Mouse (Mus musculus): ENCODE data around the gene Scand1.

Gene Scand1

DNA sequence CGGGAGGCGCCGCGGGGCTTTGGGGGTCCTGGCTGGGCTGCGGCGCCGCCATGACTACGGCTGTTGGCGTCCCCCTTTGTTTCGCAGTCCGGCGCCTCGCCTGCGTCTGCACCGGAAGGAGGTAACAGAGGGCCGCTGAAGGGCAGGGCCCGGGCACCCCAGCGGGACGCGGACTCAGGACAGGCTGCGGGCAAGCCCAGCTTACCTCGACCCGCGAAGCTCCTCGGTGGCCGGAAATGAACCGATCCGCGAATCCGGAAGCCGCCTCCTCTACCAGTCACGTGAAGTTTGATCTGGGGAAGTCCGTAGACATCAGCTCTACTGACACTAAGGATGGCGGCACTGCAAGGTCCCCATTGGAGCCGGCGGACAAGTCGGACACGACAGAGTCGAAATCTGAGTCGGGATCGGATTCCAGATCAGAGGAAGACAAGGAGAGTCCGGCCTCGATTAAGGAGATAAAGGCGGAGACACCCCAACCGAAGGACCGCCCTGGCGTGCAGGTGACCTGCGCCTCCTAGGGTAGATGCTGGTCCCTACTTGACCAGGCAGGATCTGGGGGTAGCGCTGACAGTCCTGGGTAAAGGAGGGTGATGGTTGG is at the start of gene Scand1, which contains the start of gene Cnbd2:
Gene Scand1 (minus strand): TSS at position 408 of the 601 bp plus-strand sequence.
Gene Cnbd2 (plus strand): TSS at position 3 of the 601 bp plus-strand sequence.
- DNase-seq, result peak; percentile 84 to 91

DNA sequence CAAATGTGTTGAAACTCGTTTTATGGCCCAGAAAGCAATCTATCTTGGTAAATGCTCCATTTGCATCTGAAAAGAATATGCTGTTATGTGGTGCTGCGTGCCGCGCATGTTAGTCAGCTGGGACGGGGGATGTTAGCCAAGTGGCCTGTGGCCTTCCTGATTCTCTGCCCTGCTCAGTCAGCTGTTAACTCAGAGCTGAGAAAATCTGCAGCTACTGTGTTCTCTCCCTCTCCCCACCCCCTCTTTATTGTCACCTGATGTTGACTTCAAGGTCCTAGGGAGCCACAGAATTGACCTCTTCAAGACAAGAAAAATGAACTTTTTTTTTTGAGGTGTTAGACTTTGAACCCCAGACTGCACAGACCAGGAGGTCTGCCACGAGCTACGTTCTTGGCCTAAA is 43.5 kb upstream of the Scand1 start:
- DNase-seq, result peak; percentile 65 to 73

DNA sequence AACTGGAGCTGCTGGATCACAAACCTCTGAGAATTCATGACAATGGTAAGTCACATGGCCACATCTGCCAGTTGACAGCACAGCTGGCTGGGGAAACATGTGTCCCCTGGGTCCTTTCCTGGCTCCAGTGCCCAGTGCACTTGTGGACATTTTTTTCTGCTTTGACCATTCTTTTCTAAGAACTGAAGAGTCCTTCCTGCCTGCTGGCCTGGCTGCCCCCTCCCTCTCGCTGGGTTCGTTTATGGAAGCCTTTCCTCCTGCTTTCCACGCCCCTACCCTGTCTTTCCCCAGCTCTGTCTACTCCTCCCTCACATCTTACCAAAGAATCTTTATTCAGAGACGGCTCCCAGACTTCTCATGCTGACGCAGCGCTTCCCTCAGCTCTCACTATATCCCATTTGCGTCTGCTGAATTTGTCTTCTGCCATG is 40.8 kb upstream of the Scand1 start:
- DNase-seq, result peak; percentile 49 to 62

DNA sequence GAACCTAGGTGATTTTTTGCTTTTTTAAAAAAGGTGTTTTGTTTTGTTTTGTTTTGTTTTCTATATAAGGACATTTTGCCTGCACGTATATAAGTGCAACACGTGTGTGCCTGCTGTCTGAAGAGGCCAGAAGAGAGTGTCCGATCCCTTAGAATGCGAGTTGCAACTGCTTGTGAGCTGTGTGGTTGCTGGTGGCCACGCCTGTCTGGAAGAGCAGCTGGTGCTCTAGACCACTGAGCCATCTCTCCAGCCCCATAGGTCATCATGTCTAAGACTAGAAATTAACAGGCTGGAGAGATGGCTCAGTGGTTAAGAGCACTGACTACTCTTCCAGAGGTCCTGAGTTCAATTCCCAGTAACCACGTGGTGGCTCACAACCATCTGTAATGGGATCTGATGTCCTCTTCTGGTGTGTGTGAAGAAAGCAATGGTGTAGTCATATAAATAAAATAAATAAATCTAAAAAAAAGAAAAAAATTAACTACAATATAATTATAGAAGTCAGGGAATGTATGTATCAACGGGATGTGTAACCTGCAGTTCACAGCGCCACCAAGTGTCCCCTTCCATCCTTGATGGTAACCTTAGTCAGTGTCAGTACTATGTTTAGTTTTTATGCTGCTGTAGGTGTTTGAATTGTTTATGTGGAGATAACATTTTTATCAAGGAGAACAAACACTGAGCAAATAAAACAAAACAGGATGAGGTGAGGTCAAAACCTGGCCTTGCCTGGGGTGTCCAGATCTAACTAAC is 40.1 kb upstream of the Scand1 start:
- peak; percentile 24 to 33 for DNase-seq

DNA sequence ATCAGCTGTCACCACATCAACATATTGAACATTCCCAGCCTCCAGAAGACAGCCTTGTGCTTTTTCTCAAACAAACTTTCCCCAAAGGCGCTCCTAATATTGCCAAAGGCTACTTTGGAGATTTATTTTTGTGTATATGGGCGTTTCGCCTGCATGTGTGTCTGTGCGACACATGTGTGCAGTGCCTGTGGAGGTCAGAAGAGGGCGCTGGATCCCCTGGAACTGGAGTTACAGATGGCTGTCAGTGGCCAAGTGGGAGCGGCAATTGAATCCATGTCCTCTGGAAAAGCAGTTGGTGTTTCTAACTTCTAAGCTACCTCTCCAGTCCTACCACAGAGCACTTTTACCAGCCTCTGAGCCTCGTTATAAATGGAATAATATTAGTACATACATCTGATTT is 38.7 kb upstream of the Scand1 start:
- DNase-seq, result peak; percentile 20 to 24

DNA sequence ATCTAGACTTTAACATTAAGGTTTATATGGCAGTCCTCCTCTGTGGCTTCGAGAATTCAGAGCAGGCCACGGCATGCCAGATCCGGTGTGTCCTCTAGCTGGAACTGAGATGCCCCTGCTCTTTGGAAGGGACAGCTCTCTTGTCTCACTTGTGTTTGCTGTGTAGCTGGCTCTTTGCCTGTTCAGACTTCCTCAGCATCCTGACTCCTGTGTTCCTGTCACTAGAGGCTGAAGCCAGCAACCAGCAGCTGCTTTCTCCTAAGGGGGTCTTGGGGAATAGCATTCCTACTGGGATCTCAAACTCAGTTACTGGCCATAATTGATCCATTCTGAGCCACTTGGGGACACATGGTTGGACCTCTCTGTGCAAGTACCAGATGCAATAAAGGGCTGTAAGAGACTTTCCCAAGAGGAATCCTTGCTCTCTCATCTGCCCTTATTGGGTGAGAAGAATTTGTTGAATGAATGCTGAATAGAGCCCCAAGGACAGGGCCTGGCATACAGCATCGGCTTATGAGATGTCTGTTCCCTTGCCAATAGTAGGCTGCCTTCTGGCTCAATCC is 36.9 kb upstream of the Scand1 start:
- DNase-seq, result no peak

DNA sequence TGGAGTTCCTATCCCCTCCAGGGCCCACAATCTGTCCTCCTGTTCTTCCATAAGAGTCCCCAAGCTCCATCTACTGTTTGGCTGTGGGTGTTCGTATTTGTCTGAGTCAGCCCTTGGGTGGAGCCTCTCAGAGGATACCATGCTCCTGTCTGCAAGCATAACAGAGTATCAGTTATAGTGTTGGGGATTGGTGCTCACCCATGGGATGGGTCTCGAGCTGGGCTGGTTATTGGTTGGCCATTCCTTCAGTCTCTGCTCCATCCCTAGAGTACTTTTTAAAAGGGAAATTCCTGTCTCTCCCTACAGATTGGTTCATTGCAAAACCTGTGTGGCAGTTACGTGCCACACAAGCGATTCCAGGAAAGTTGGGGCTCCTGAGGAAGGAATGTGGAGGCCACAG is 36.3 kb upstream of the Scand1 start:
- no peak for DNase-seq

DNA sequence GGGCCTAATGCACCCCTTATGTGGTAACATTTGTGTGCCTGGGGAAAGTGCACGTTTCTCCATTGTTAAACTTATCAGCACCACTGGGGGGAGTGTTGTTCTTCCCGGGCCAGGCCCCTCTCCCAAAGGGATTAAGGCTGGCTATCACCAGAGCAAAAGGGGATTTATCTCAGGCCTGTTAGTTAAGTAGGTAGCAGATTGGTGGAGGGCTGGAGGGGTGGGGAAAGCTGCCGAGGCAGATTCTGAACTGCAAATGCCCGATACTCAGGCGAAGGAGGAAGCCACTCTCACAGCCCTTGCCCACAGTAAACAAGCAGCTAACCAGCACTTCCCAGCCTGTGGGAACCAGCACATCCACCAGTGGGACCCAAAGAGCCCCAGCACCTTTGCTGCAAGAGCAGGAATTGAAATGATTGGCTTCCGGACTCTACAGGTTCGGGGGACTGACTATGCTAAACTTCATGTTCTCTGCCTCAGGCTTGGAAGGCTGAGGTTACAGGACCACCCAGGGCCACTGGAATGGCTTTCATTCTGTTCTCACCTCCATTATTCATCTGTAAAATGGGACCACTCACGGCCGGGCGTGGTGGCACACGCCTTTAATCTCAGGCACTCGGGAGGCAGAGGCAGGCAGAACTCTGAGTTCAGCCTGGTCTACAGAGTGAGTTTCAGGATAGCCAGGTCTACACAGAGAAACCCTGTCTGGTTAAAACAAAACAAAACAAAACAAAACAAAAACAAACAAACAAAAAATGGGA is 32.5 kb upstream of the Scand1 start:
- peak; percentile 37 to 55 for DNase-seq

DNA sequence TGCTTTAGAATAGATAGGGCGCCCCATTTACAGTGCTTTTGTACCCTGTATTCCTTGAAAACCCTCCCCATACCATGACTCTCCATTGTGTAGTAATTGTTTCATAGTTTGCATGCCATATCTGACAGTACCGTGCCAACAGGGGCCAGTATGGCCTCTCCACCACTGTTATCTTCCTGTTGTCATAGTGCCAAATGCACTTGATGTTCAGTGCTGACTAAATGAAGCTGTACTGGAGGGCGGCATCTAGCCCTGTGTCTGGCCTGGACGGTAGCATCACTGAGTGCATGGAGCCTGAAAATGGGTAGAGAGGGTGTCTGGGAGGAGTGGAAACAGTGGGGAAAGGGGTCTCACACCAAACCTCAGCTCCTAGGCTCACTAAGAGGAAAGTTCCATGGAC is 27.6 kb upstream of the Scand1 start:
- no peak for DNase-seq

DNA sequence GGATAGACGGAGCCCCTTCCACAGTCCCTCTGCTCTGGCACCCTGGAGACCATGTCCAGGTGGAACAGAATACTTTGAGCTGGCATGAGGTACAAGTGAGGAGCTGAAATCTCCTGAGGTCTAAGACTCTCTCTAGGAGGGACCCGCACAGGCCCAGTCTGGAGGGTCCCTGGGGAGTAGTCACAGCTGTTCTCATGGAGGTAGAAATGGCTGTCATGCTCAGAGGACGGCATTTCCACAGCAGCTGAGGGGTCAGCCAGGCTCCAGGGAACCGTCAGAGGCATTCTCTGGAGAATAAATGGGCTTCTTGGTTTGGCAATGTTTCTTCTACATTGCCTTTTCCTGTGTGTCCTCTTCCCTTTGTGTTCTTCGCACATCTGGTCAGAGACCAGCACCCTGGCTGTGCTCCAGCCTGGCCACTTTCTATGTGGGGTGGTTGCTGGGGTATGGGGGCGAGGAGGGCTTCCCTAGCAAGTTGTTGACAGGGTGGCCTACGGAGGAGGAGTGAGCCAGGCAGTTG is 19.0 kb upstream of the Scand1 start:
- DNase-seq, result no peak

DNA sequence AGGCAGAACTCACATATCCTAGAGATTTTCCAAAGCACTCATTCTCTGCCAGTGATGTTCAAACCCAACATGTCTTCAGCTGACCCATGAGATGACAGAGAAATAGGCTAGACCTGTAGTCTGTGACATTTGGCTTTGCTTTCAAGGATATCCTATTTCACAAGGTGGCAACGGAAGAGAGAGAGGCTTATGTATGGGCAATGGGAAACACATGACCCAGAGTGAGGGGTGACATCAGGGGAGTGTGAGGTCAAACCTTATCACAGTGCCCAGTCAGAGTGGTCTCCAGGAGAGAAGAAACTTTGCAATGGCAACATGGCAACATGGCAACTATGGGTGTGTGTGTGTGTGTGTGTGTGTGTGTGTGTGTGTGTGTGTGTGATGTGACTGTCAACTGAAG is 18.2 kb upstream of the Scand1 start:
- DNase-seq, result no peak

DNA sequence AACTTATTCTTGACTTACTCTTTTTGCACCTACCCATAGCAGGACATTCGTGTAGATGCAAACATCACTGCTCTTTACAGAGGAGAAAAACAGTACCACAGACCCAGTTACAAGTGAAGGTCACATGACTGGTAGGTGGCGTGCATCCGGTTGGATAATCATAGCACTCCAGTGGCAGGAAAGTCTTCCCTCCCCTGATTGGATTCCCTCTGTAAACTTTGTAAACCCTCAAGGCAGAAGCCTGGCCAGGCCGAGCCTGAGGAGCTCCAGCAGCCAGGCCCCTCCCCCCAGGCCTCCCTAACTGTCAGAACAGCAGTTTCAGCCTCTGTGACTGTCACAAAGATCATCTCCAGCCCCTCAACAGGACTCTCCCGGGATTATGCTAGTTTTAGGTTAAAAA is 12.2 kb upstream of the Scand1 start:
- peak; percentile 65 to 79 for DNase-seq

DNA sequence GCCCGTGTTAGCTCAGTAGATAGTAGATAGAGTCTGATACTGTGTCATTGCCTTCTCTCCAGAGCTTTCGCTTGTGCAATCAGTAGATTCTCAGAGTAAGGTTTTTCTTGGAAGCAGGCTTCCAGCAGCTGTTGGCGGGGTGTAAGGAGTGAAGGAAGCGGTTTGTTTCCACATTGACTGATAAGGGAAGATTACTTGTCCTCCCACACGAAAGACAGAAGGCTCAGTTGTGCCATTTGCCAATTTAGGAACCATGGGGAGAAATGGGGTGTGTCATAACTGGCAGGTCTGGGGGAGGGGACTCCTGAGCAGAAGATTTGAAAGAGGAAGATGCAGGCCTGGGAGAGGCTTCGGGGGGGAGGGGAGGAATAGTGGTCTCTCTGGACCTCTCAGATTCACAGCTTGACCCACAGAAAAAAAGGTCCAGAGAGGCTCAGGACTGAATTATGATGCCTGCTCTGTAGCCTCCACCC is 11.6 kb upstream of the Scand1 start:
- DNase-seq, result peak; percentile 41 to 55

DNA sequence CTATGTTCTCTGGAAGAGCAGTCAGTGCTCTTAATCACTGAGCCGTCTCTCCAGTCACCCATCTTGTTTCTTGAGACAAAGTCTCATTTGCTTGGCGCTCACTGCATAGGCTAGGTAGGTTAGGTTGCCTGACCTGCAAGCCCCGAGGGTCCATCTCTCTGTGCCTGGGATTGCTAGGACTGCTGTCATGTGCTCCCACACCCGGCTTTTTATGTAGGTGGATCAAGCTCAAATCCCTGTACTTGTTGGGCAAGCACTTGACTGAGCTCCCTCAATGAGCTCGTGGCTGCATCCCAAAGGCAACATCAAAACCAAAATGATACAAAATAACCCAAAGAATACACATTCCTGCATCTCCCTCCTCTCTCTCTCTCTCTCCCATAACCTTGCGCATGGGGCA is 9.0 kb upstream of the Scand1 start:
- DNase-seq, result no peak

DNA sequence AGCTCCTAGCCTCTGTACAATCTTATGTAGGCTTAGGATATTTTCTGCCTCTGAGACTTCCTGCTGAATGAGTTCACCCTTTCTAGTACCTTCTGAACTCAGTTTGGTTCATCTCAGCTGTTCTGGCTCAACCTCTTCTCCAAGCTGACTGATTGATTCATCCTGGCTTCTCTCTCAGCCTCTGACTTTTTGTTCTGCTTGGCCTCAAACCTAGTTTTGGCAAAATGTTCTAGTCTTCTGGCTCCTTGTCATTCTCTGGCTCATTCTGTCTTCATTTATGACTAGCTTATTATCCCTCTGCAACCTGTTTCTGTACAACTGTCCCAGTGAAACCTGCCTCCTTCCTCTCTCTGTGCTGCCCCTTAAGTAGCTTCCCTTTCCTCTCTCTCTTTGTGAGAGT is 6.0 kb upstream of the Scand1 start:
- DNase-seq, result no peak

DNA sequence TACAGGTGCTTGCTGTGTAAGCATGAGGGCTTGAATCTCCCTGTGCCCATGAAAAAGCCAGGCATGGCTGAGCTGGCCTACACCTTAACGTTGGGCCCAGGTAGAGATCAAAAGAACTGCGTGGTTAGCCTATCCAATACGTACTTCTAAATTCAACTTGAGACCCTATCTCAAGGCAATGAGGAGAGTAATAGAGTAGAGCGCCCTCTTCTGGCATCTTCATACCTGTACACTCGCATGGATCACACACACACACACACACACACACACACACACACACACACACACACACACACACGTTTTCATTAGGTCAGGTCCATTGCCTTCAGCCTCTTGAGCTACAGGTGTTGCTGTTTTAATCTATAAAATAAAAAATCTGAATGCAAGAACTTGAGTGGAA is 2.3 kb upstream of the Scand1 start:
- no peak for DNase-seq

DNA sequence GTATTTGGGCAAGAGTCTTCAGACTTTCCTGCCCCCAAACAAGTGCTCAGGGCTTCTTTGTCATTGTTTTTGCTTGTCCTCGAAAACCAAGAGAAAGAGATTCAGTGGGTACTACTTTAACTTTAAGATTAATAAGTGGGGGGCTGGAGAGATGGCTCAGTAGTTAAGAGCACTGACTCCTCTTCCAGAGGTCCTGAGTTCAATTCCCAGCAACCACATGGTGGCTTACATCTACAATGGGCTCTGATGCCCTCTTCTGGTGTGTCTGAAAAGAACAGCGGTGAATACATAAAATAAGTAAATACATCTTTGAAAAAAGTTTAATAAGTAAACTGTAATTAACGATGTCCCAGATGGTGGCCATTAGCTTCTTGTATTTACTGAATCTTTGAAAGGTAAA is 649 bp upstream of the Scand1 start:
- DNase-seq, result no peak

DNA sequence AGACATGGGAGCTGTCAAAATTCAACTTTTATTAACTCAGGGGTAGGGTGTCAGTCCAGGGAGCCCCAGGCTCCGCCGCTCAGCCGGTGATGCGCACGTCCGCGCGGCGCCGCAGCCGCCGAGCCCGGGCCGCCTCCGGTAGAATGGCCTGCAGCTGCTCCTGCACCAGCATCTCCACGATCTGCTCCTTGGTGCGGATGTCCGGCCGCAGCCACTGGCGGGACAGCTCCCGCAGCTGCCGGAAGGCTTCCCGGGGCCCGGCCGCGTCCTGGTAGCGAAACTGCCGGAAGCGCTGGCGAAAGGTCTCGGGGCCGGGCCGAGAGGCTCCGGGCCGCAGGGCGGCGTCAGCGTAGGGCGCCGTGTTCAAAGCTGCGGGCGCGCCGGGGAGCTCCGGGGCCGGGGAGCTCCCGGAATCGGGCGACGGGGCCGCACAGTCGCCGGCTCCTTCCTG is 638 bp downstream of the Scand1 start:
- peak; percentile 77 to 86 for DNase-seq

DNA sequence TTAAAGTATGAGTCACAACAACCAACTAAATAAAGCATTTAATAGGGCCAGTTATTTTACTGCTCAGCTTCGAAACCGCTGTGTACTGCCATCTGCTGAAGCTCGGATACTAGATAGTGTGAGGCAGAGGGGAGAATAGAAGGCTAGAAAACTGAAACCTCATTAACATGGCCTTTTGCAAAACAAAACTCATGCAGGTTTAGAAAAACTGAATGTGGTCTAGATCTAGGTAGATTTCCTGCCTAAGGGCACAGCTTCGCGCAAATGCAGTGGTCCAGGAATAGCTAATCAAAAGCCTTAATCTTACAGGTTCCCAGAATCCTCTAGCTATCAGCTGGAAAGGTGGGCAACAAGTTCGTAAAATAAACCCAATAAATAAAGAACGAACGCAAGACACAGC is 1.1 kb downstream of the Scand1 start:
- no peak for DNase-seq

DNA sequence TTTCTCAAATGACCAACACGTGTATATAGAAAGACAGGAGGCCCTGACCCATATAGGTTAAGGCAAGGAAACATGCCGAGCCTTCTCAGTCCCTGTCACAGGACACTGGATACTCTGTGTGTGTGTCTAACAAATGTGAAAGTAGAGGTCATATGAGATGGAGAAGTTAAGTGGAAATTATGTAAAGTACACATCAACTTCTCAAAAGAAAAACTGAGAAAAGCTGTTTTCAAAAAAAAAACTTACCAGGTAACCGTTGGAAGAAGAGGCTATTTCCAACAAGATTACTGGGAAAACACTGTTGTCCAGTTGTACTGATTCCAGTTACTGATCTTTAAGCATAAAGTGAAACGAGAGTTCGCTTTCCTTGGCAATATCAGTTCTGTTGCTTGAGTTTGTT is 1.6 kb downstream of the Scand1 start:
- no peak for DNase-seq

DNA sequence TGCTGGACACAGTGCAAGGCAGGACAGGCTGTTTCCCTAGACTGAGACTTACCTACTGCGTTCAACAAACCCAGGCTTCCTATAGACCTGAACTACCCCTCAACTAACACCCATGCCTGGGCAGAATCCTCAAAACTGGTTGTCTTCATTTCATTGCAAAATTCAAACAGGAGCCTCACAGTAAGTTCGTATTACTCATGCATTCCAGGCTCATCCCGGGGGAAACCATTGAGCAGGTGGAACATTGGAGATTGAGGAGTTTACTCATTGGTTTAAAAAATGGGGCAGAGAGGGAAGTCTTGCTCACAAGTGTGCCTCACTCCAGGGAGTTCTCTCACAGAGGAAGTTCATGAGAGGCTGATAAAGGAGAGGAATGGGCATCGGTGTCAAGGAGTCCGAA is 2.0 kb downstream of the Scand1 start:
- DNase-seq, result no peak

DNA sequence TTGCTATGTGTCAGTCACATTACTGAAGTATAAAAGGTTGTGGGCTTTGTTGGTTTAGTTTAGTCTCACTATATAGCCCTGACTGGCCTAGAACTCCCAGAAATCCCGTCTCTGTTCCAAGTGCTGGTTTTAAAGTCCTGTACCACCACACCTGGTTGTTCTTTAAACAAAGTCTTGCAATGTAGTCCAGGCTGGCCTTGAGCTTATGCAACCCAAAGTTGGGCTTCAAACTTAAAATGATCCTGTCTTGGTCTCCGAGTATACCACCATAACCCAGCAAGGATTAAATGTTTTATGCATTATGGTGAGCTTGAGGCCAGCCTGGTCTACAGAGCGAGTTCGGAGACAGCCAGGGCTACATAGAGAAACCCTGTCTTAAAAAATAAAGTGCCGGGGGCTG is 2.6 kb downstream of the Scand1 start:
- DNase-seq, result no peak

DNA sequence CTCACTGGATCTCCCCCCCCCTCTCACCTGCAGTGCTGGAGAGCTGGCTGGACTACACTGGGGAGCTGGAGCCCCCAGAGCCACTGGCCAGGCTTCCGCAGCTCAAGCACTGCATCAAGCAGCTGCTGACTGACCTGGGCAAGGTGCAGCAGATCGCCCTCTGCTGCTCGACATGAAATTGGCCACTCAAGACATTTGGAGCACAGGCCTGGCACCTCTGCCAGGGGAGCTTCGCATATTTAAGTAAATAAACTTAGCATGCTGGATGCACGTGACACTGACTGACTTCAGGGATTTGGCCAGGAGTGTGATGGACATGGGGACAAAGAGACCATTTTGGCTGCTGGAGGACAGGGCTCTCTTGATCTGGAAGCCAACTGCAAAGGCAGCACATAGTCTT is 5.2 kb downstream of the Scand1 start:
- DNase-seq, result peak; percentile 33 to 58

Measured in kidney, postnatal 4 days (tissue).